ENCODE assay signal across 8 mouse cellular contexts in the genomic region with DNA sequence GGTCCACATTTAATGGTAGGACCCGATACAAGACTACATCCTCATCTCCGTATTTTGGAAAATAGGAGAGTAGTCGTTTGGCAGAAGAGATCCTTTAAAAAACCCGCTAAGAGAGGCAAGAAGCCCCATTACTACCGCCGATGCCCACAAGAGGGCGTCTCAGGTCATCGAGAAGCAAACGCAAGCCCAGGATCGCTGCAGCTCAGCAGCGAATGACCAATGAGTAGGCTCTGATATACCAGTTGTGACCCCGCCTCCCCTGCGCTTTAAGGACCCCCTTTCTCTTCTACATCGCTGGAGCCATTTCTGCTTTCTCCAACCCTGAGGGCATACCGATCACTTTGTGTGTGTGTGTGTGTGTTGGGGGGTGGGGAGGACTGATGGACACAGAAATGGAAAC.
DNase-seq lines count a peak whose midpoint lies in the region; ATAC-seq and TF ChIP-seq lines count a peak whose summit lies in the region.

No protein-coding gene starts in this region.

- H3K27me3 ChIP-seq in cerebellum, adult 2 months (ENCODE audit: control insufficient read depth, insufficient read depth, low read length) = no peaks in the 10 kb centered on the region
- H3K27me3 ChIP-seq in hindbrain, embryonic 11.5 days (ENCODE audit: control insufficient read depth, insufficient read depth, low read length) = no peaks in the 10 kb centered on the region
- H3K27me3 ChIP-seq in lung, embryonic 16.5 days (ENCODE audit: control insufficient read depth, insufficient read depth, low read depth, low read length) = peaks cover 6% of the 10 kb centered on the region

- peak; percentile 83 for TF ChIP-seq CTCF in cerebellum, adult 2 months (IDR thresholded peaks at IDR 0.05; ENCODE audit: borderline replicate concordance, insufficient read depth, low read depth, low read length)

- peak; percentile 93 for ATAC-seq in hindbrain, embryonic 11.5 days (ENCODE audit: low FRiP score)
- peak; percentile 84 for ATAC-seq in lung, embryonic 16.5 days (ENCODE audit: low read depth)

- no peaks in the 10 kb centered on the region for H3K4me1 ChIP-seq in cerebellum, adult 2 months (ENCODE audit: control insufficient read depth, insufficient read depth, low read length)
- H3K4me1 ChIP-seq in hindbrain, embryonic 11.5 days (replicated peaks; ENCODE audit: control insufficient read depth, insufficient read depth, low read length) = no peaks in the 10 kb centered on the region
- no peaks in the 10 kb centered on the region; the same call in 1 of the 2 replicates for H3K4me1 ChIP-seq in lung, embryonic 16.5 days (replicated peaks; ENCODE audit: control insufficient read depth, insufficient read depth, low read length)

- no peak for TF ChIP-seq POLR2A in cerebellum, adult 2 months (IDR thresholded peaks at IDR 0.05; ENCODE audit: borderline replicate concordance, insufficient read depth, low read length)

- no peaks in the 10 kb centered on the region for H3K9me3 ChIP-seq in hindbrain, embryonic 11.5 days (ENCODE audit: control insufficient read depth, low read length)
- H3K9me3 ChIP-seq in lung, embryonic 16.5 days (ENCODE audit: control insufficient read depth, low read length) = no peaks in the 10 kb centered on the region

- H3K4me2 ChIP-seq in hindbrain, embryonic 11.5 days (replicated peaks; ENCODE audit: low read depth, low read length) = peak overlapping the region; percentile 49
- H3K4me2 ChIP-seq in lung, embryonic 16.5 days (ENCODE audit: low read depth, low read length) = peak overlapping the region; percentile 79

- no peaks in the 10 kb centered on the region for H3K36me3 ChIP-seq in hindbrain, embryonic 11.5 days (ENCODE audit: control insufficient read depth, insufficient read depth, low read length)
- H3K36me3 ChIP-seq in lung, embryonic 16.5 days (ENCODE audit: control insufficient read depth, insufficient read depth, low read length) = no peaks in the 10 kb centered on the region

- H3K9ac ChIP-seq in hindbrain, embryonic 11.5 days (ENCODE audit: low read depth, low read length) = 0 out of 2 replicates have a peak overlapping the region, but pooled peaks have one; percentile 25
- H3K9ac ChIP-seq in lung, embryonic 16.5 days (ENCODE audit: low read length) = peak overlapping the region; percentile 61

- WGBS in cerebellum, adult 2 months = 0% methylated on average over 15 of the region's 15 CpGs
- 3% methylated on average over 15 of the region's 15 CpGs for WGBS in hindbrain, embryonic 11.5 days
- under 1% methylated on average over 15 of the region's 15 CpGs for WGBS in lung, embryonic 16.5 days

- DNase-seq in MN1 (ENCODE audit: low spot score) = peak; percentile 79
- DNase-seq in cerebellum, adult 2 months = peak; percentile 79 to 89
- peak; percentile 82 to 98 for DNase-seq in frontal cortex, adult 2 months (ENCODE audit: extremely low spot score in 1 of 2, low spot score in 1 of 2)
- peak; percentile 96 for DNase-seq in hindbrain, embryonic 11.5 days (ENCODE audit: low spot score)
- DNase-seq in layer of hippocampus, adult 9-11 months = peak; percentile 88
- DNase-seq in ovary, postnatal 10 days (ENCODE audit: low spot score) = peak; percentile 85
- peak; percentile 84 for DNase-seq in thymus, postnatal 0 days (ENCODE audit: low spot score)

- H3K4me3 ChIP-seq in cerebellum, adult 2 months (replicated peaks; ENCODE audit: insufficient read depth, low read depth, low read length) = peak overlapping the region; percentile 98
- peak overlapping the region; percentile 34 for H3K4me3 ChIP-seq in hindbrain, embryonic 11.5 days (ENCODE audit: low read depth, low read length)
- H3K4me3 ChIP-seq in lung, embryonic 16.5 days (ENCODE audit: low read length) = peak overlapping the region; percentile 54

- no peak overlapping the region for H3K27ac ChIP-seq in cerebellum, adult 2 months (ENCODE audit: insufficient read depth, low read length)
- H3K27ac ChIP-seq in hindbrain, embryonic 11.5 days (ENCODE audit: low read depth, low read length) = no peak overlapping the region
- no peak overlapping the region for H3K27ac ChIP-seq in lung, embryonic 16.5 days (ENCODE audit: low read length)

Comparison
In these comparisons a context has a peak if more than half of its experiments do, and no peak if none do; other contexts are left out.
1. H3K4me3 ChIP-seq: peak in every context shown above with its lines; median percentile 98 in cerebellum, adult 2 months; 54 in lung, embryonic 16.5 days; 34 in hindbrain, embryonic 11.5 days.